Mouse (Mus musculus) CD4-positive, CD25-positive, alpha-beta regulatory T cell, adult 4 months (primary cell): ENCODE measurements around the gene Slc25a11. TPM values are rescaled to one million over a fixed set of nuclear protein-coding genes. Genes with fewer than 3 reads are reported as not detected.

ENCODE experiments used
- ATAC-seq: one replicate; pipeline ENCODE4 v1.8.0; 2017
- polyA plus RNA-seq, 2 experiments: library from polyadenylated mRNA; unstranded; fragments of 100-300 nt; shearing (Covaris generic); gene quantifications; one replicate each; pipeline ENCODE4 v1.2.1; 2017

Slc25a11 gene
- polyA plus RNA-seq, 2 experiments from 2014 or later, result 84.0 to 102 TPM

DNA sequence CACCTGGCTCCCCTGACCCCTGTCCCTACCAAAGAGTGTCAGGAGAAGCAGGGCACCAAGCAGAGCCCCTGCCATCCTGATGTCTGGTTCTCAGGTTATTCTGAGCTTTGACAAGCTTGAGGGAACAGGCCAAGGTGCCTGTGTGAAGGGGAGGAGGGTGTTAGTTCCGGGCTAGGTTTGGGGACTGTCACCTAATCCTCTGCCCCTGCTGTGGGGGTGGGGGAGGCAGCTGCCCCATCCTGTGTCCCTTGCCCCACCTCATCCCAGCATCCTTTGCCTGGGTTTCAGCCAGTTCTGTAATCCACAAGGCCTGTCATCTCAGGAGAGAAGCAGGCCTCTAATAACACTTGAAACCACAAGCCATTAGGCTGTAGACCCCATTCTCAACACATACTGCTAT lies 28.2 kb downstream of the Slc25a11 start, which contains the start of gene Chrne:
Chrne (minus strand) TSS at position 116 of the 400 bp plus-strand sequence.
- ATAC-seq, result no peak

DNA sequence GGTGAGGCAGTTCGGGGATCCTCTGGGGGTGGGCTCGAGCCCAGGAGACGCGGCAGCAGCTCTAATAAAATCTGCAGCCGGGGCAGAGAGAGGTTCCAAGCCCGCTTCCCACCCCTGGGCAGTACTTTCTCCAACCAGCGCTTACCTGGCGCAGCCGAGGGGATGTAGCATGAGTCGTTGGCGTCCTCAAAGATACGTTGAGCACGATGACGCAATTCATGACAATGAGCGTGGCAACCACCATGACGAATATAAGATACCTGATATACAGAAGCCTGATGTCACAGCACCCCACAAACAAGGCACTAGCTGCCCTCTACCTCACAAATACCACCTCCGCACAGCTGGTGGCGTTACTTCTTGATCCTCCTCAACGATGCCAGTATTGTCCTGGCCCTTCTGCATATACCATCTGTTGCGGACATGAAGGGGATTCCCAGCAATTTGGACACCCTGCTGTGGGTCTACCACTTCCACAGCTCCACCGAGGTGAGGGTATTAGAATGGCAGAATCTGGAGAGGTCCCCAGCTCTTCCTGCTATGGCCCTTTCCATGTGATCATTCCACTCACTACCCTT lies 31.7 kb downstream of the Slc25a11 start, which contains the start of gene 4930544D05Rik:
4930544D05Rik (plus strand) TSS at position 333 of the 578 bp plus-strand sequence.
- peak; percentile 72 for ATAC-seq

DNA sequence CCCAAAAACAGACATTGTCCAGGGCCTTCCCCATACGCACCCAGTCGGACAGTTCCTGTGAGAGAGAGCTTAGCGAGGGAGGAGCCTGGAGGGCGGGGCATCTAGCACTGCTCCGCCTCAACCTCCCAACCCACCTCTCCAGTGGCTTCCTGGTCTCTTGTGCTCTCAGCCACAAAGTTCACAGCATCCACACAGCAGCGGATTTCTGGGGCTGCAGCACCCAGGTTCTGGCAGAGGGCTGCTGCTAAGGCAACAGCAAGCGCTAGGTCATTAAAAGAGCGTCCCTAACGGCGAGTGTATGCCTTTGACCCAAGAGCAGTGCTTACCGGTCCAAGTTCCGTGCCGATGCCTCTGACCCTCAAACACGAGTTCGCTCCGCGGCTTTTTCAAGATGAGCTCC lies 32.2 kb downstream of the Slc25a11 start:
- peak; percentile 95 for ATAC-seq

DNA sequence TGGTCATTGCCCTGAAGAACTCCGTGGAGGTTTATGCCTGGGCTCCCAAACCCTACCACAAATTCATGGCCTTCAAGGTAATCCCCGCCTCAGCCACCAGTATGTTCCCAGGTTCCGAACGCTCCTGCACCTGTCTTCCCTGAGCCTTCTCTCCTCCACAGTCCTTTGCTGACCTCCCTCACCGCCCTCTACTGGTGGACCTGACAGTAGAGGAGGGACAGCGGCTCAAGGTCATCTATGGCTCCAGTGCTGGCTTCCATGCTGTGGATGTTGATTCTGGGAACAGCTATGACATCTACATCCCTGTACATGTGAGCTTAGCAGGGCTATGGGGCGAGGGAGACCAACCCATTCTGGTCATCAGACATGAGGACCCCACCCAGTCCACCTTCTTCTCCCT lies 34.8 kb downstream of the Slc25a11 start:
- no peak for ATAC-seq

DNA sequence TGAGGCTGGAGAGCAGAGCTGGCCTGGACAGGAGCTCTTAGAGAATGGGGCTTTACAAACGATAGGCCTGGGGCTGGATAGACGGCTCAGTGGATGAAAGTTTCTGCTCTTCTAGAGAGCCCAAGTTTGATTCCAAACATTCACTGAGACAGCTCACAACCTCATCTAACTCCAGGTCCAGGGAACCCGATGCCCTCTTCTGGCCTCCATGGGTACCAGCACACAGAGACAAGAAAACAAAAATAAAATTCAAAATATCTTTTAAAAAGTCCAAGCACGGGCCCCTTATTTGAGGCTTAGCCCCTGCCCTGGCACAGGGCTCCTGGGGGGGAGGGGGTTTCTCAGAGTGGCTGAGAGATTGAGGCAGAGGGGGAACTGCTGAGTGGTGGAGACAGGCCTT lies 36.5 kb downstream of the Slc25a11 start:
- ATAC-seq, result no peak

DNA sequence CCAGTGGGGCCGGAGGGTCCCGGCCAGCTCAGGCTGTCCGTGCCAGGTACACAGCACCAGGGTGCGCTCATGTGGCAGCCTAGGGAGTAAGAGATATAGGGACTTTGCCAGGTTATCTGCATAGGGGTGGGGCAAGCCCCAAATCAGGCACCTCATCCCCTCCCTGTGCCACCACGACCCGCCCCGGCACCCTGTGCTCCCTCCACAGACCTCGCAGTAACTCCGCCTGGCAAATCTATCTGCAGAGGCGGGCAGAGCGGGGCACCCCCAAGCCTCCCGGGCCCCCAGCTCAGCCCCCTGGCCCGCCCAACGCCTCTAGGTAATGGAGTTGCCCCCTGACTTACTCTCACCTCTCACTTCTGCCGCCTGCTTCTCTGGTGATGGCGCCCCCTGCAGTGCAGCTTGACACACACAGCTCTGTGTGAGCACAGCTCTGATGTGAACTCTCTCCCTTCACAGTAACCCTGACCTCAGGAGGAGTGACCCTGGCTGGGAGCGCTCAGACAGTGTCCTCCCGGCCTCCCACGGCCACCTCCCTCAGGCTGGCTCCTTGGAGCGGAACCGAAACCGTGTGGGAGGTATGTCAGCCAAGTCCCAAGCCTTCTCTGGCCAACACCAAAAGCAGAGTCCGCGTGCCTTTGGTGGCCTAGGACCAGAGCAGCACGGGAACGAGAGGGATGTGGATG lies 38.8 kb downstream of the Slc25a11 start:
- no peak for ATAC-seq

DNA sequence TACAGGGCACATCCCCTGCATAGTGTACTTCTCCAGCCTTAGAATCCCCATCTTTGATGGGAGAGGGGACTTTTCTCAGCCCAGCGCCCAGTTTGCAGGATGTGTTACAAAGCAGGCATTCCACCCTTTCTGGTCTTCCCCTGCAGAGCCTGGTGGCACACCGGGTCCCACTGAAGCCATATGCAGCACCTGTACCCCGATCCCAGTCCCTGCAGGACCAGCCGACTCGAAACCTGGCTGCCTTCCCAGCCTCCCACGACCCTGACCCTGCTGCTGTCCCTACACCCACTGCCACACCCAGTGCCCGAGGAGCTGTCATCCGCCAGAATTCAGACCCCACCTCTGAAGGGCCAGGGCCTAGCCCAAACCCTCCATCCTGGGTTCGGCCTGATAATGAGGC lies 39.7 kb downstream of the Slc25a11 start:
- no peak for ATAC-seq

DNA sequence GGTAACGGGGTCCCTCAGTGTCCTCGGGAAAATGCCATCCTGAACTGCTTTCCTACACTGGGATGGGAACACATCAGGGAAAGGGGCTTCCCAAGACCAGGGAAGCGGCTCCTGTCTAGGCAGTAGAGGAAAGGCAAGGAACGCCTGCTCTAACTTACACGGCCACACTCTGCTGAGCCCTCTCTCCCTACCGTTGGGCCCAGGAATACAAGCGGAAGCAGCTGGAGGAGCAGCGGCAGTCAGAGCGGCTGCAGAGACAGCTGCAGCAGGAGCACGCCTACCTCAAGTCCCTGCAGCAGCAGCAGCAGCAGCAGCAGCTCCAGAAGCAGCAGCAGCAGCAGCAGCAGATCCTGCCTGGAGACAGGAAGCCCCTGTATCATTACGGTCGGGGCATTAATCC lies 40.6 kb downstream of the Slc25a11 start:
- no peak for ATAC-seq

DNA sequence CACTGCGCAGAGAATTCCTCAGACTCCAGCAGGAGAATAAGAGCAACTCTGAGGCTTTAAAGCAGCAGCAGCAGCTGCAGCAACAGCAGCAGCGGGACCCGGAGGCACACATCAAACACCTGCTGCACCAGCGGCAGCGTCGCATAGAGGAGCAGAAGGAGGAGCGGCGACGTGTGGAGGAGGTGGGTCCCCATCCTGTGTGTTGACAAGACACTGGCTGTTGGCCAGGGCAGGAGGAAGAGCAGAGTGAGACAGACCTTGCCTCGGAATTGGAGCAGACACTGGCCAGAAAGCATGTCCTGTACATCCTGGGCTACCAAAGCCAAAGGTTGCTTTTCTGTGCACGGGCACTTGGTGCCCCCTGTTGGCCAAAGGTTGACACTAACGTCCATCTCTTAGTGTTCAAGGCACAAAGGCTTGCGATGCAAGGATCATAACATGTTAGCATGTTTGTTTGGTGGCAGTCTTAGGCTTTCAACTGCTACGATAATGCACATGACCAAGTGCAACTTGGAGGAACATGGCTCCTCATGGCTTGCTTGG lies 42.2 kb downstream of the Slc25a11 start:
- peak; percentile 71 for ATAC-seq

DNA sequence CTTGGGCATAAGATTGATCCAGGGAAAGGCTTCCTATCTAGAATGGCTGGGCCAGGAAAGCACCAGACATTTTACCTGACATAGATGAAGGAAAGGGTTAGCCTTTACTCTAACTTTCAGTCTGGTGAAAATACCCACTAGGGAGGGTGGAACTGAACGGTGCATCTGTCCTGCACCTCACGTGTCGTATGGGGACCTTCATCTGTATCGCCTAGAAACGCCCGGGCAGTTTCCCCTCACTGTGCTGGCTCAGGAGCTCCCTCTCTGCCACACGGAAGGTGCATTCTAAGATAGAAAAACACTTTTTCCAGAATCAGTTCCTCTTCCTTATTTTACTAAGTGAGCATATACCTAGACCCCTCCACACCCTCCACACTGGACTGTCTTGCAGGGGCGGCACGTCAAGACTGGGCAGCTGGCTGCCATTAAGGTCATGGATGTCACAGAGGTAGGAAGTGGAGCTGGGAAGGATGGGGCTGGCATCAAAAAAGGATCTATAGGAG lies 48.8 kb downstream of the Slc25a11 start:
- no peak for ATAC-seq

DNA sequence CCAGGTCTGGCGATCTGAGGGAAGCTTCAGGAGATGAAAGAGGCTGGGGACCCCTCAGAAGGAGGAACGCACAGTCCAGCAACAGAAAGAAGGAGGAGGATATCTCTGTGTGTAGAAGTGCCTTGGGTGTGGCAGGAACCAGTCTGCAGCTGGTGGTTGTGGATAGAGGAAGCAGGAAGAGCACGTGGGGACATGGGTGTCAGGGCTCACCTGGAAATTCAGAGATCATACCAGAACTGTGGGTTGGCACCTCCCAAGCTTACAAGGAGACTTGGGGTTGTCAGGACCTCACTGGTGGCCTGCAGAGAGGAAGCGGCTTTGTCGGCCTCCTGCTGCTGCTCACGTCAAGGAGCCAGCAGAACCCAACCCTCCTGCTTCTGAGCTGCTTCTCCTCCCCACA lies 50.0 kb downstream of the Slc25a11 start:
- peak; percentile 35 for ATAC-seq

DNA sequence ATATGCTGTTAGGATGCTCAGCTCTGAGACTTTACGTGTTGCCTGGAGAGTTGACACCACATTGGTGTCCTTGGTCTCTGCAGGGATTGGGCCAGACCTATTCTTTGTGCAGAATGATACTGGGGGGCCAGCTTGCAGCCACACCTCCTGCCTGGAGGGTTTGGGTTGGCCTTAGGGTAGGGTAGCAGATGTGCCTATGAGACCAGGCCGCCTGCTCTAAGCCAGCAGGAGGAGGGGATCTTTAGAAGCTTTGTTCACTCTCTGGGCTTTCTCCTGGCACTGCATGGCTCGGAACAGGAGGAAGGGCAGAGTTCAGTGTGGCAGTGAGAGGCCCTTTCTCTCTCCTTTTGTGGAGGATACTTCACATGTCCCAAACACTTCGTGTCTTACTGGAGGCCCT lies 51.2 kb downstream of the Slc25a11 start:
- ATAC-seq, result no peak

DNA sequence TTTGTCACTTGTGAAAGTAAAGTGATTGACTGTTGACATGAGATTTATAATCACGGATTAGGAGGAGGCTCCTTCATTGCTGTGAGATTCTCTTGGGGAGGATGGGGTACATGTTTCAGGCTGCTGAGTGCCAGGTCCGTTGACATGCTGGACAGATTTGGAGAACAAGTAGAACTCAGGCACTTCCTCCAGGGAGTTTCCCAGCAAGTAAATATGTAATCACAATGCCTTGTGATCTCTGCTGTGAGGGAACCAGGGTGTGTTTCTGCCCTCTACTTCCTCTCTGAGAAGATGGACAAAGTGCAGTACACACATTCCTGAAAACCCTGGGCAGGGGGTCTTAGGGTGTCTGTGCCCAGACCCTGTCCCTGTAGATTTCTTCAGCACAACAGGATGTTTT lies 51.6 kb downstream of the Slc25a11 start:
- ATAC-seq, result peak; percentile 47

DNA sequence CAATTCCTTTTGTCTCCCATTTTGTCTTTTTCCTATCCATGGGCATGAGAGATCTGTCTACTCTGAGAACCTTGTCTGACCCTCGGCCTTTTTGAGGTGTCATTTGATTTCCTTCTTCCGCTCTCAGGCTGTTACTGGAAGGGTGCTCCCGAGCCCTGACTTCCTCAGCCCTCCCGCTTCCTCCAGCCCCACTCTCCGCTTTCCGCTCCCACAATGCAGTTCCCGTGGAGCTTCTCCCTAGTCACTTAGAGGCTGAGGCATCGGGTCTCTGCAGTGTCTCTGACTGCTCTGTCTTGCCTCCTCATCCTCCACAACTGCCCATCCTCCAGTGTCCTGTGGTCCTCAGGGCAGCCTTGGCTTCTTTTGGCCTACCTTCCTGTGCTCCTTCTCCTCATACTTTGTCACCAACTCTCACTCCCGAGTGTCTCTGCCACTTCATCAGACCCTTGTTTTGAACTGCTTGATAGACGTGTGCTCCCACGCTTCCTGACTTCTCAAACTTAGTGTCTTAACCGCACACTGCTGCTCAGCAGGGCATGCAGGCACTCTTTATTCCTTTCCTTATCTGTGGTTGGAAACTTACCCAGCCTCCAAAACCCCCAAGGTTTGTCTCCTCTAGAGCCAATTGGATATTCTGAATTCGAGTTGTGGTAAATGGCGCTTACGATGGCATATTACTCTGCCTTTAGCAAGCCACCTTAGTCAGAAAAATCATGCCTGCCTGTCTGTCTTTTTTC lies 52.9 kb downstream of the Slc25a11 start:
- ATAC-seq, result peak; percentile 74

Other genes with a start within 250 kb of the Slc25a11 start
- gene Pelp1, start 237.4 kb downstream of the Slc25a11 start, polyA plus RNA-seq, result 1 to 10 TPM; 4.4 to 7.7 TPM
- gene Arrb2, start 214.8 kb downstream of the Slc25a11 start, polyA plus RNA-seq, result 10 to 100 TPM; 47.0 to 64.1 TPM
- 10 to 100 TPM; 84.3 to 85.7 TPM for gene Med11, start 195.6 kb downstream of the Slc25a11 start, polyA plus RNA-seq
- not detected for gene Zmynd15, start 188.0 kb downstream of the Slc25a11 start, polyA plus RNA-seq
- under 1 TPM; 0.43 to 0.87 TPM for gene Cxcl16, start 187.5 kb downstream of the Slc25a11 start, polyA plus RNA-seq
- 1 to 10 TPM in 1 of 2 experiments, under 1 TPM in 1; 1.00 to 2.5 TPM for gene Tm4sf5, start 142.2 kb downstream of the Slc25a11 start, polyA plus RNA-seq
- not detected for gene Vmo1, start 132.9 kb downstream of the Slc25a11 start, polyA plus RNA-seq
- not detected for gene Gltpd2, start 128.3 kb downstream of the Slc25a11 start, polyA plus RNA-seq
- 100 to 1,000 TPM; 378 to 439 TPM for gene Psmb6, start 122.1 kb downstream of the Slc25a11 start, polyA plus RNA-seq
- gene Gm40193, start 114.5 kb downstream of the Slc25a11 start, polyA plus RNA-seq, result not detected
- 1 to 10 TPM; 2.7 to 3.9 TPM for gene Pld2, start 107.4 kb downstream of the Slc25a11 start, polyA plus RNA-seq
- gene Mink1, start 84.6 kb downstream of the Slc25a11 start, polyA plus RNA-seq, result 1 to 10 TPM; 5.6 to 8.4 TPM
- under 1 TPM in 1 of 2 experiments, not detected in 1; 0.71 TPM for gene 4930544D05Rik, start 31.6 kb downstream of the Slc25a11 start, polyA plus RNA-seq
- 1 to 10 TPM; 1.4 to 2.1 TPM for gene Chrne, start 28.3 kb downstream of the Slc25a11 start, polyA plus RNA-seq
- gene Gp1ba, start 8.4 kb downstream of the Slc25a11 start, polyA plus RNA-seq, result under 1 TPM; 0.39 to 0.43 TPM
- gene Rnf167, start 244 bp downstream of the Slc25a11 start, polyA plus RNA-seq, result 100 to 1,000 TPM; 389 to 496 TPM
- gene Pfn1, start 7.2 kb upstream of the Slc25a11 start, polyA plus RNA-seq, result 1,000 to 10,000 TPM; 2,750 to 3,189 TPM
- gene Eno3, start 9.7 kb upstream of the Slc25a11 start, polyA plus RNA-seq, result 10 to 100 TPM; 32.6 to 32.7 TPM
- gene Spag7, start 21.9 kb upstream of the Slc25a11 start, polyA plus RNA-seq, result 100 to 1,000 TPM; 126 to 132 TPM
- gene Camta2, start 40.6 kb upstream of the Slc25a11 start, polyA plus RNA-seq, result 10 to 100 TPM; 12.2 to 15.8 TPM
- 1 to 10 TPM in 1 of 2 experiments, under 1 TPM in 1; 0.30 to 1.2 TPM for gene Inca1, start 52.7 kb upstream of the Slc25a11 start, polyA plus RNA-seq
- 1 to 10 TPM; 1.0 to 1.1 TPM for gene Kif1c, start 53.1 kb upstream of the Slc25a11 start, polyA plus RNA-seq
- gene Zfp3, start 116.7 kb upstream of the Slc25a11 start, polyA plus RNA-seq, result 1 to 10 TPM; 4.0 to 5.3 TPM
- under 1 TPM in 1 of 2 experiments, not detected in 1; 0.81 TPM for gene Scimp, start 165.1 kb upstream of the Slc25a11 start, polyA plus RNA-seq
- 10 to 100 TPM in 1 of 2 experiments, 1 to 10 TPM in 1; 8.5 to 10.9 TPM for gene Rabep1, start 197.3 kb upstream of the Slc25a11 start, polyA plus RNA-seq